Mouse (Mus musculus) layer of hippocampus, postnatal 14 days (tissue): Measurements from ENCODE around the gene Strn. TPM values are rescaled to one million over a fixed set of nuclear protein-coding genes. Genes with fewer than 3 reads are reported as not detected.
A peak's percentile ranks its signal among the peaks of the same experiment; 100 is the strongest.
"Not testable (repeated sequence)": the region's sequence is repeated elsewhere in the genome, so short reads cannot be mapped to it uniquely, and the experiment has no call there.

Experiments used
- DNase-seq, 2 experiments: peaks; one replicate each; pipeline ENCODE4 v3.0.0; 2021 to 2022; ENCODE audit warnings: low spot score in 2 of 2, mixed read lengths in 1 of 2
- total RNA-seq, 2 experiments: library from RNA; stranded (reverse); gene quantifications; 2 replicates each; pipeline ENCODE4 v1.2.3; 2021

The Strn gene
- total RNA-seq, 2 experiments from 2014 or later: 78.6 to 81.0 TPM

GRCm38 (mm10) chr17:78719086-78719485 lies 17.9 kb downstream of the Strn start:
- DNase-seq: no peak

GRCm38 (mm10) chr17:78710258-78710657 lies 26.7 kb downstream of the Strn start:
- no peak for DNase-seq

GRCm38 (mm10) chr17:78708422-78708821 lies 28.6 kb downstream of the Strn start:
- DNase-seq: no peak

GRCm38 (mm10) chr17:78702988-78703387 lies 34.0 kb downstream of the Strn start:
- DNase-seq: no peak

- DNase-seq: no peak
These were observed 38.0 kb downstream of the Strn start for GRCm38 (mm10) chr17:78698965-78699364.

GRCm38 (mm10) chr17:78697462-78697861 lies 39.5 kb downstream of the Strn start:
- DNase-seq: no peak

- no peak for DNase-seq
These were observed 40.1 kb downstream of the Strn start for GRCm38 (mm10) chr17:78696922-78697321.

- DNase-seq: not testable (repeated sequence)
These were observed 47.8 kb downstream of the Strn start for GRCm38 (mm10) chr17:78689231-78689630.

GRCm38 (mm10) chr17:78687971-78688370 lies 49.0 kb downstream of the Strn start:
- DNase-seq: no peak

- no peak for DNase-seq
These were observed 52.0 kb downstream of the Strn start for GRCm38 (mm10) chr17:78685004-78685403.

- peak in 1 of 2 experiments; percentile 29 for DNase-seq
These were observed 54.6 kb downstream of the Strn start for GRCm38 (mm10) chr17:78682351-78682750.

GRCm38 (mm10) chr17:78679503-78679902 lies 57.5 kb downstream of the Strn start:
- DNase-seq: no peak

GRCm38 (mm10) chr17:78676813-78677212 lies 60.2 kb downstream of the Strn start:
- DNase-seq: peak in 1 of 2 experiments; percentile 36

GRCm38 (mm10) chr17:78664962-78665545 lies 71.9 kb downstream of the Strn start:
- DNase-seq: no peak

- no peak for DNase-seq
These were observed 82.2 kb downstream of the Strn start for GRCm38 (mm10) chr17:78654841-78655240.

GRCm38 (mm10) chr17:78643853-78644475 lies 93.0 kb downstream of the Strn start:
- DNase-seq: no peak

GRCm38 (mm10) chr17:78642259-78642658 lies 94.7 kb downstream of the Strn start:
- no peak for DNase-seq

- no peak for DNase-seq
These were observed 96.6 kb downstream of the Strn start for GRCm38 (mm10) chr17:78640387-78640786.

- no peak for DNase-seq
These were observed 97.9 kb downstream of the Strn start for GRCm38 (mm10) chr17:78639099-78639498.

- no peak for DNase-seq
These were observed 99.9 kb downstream of the Strn start for GRCm38 (mm10) chr17:78637140-78637539.

- no peak for DNase-seq
These were observed 101.4 kb downstream of the Strn start for GRCm38 (mm10) chr17:78635616-78636015.

- no peak for DNase-seq
These were observed 112.1 kb downstream of the Strn start for GRCm38 (mm10) chr17:78624941-78625340.

- no peak for DNase-seq
These were observed 115.1 kb downstream of the Strn start for GRCm38 (mm10) chr17:78621863-78622262.
